Mouse (Mus musculus) gastrocnemius, adult 18-20 months (tissue): ENCODE measurements around the gene Rce1. TPM values are rescaled to one million over a fixed set of nuclear protein-coding genes. Genes with fewer than 3 reads are reported as not detected.

Source experiments
- microRNA-seq: library from miRNA; unstranded; fragments of <30 nt; microRNA quantifications from one replicate; pipeline ENCODE4 v1.2.0, GENCODE M21; 2021
- total RNA-seq, 2 experiments: library from RNA; stranded (reverse); gene quantifications; 2 replicates each; pipeline ENCODE4 v1.2.3; 2021

Rce1 gene
- total RNA-seq, 2 experiments from 2014 or later = 4.3 to 4.5 TPM

Small RNA genes within 50 kb of the gene (microRNA-seq; reads per million reads assigned to microRNA genes)
- not detected for gene Mir6986

Other genes starting within 250 kb of the Rce1 start
- gene Kdm2a, start 227.4 kb downstream of the Rce1 start, total RNA-seq = 10 to 100 TPM; 33.4 to 36.8 TPM
- under 1 TPM; 0.27 to 0.31 TPM for gene Rhod, start 186.2 kb downstream of the Rce1 start, total RNA-seq
- 1 to 10 TPM; 1.9 to 2.1 TPM for gene Syt12, start 148.2 kb downstream of the Rce1 start, total RNA-seq
- gene 2010003K11Rik, start 127.1 kb downstream of the Rce1 start, total RNA-seq = not detected
- 100 to 1,000 TPM in 1 of 2 experiments, 10 to 100 TPM in 1; 57.4 to 111 TPM for gene Pcx, start 115.2 kb downstream of the Rce1 start, total RNA-seq
- 1 to 10 TPM in 1 of 2 experiments, under 1 TPM in 1; 0.94 to 1.2 TPM for gene Lrfn4, start 10.0 kb downstream of the Rce1 start, total RNA-seq
- under 1 TPM in 1 of 2 experiments, not detected in 1; 0.31 TPM for gene Gm960, start 73.0 kb upstream of the Rce1 start, total RNA-seq
- under 1 TPM; 0.02 to 0.07 TPM for gene Sptbn2, start 85.5 kb upstream of the Rce1 start, total RNA-seq
- gene Rbm4b, start 130.9 kb upstream of the Rce1 start, total RNA-seq = 1 to 10 TPM; 2.3 to 2.7 TPM
- 10 to 100 TPM; 31.4 to 34.8 TPM for gene Rbm4, start 168.3 kb upstream of the Rce1 start, total RNA-seq
- gene Gm21992, start 186.0 kb upstream of the Rce1 start, total RNA-seq = 10 to 100 TPM in 1 of 2 experiments, 1 to 10 TPM in 1; 6.8 to 12.7 TPM
- gene Rbm14, start 186.0 kb upstream of the Rce1 start, total RNA-seq = 10 to 100 TPM in 1 of 2 experiments, 1 to 10 TPM in 1; 8.0 to 10.5 TPM
- 10 to 100 TPM; 20.0 to 24.1 TPM for gene Ccs, start 213.7 kb upstream of the Rce1 start, total RNA-seq
- not detected for gene Ccdc87, start 213.7 kb upstream of the Rce1 start, total RNA-seq
- gene Ctsf, start 229.5 kb upstream of the Rce1 start, total RNA-seq = 10 to 100 TPM; 26.6 to 30.1 TPM